Mouse (Mus musculus): ENCODE results near the gene Snx11. TPM values are rescaled to one million over a fixed set of nuclear protein-coding genes. Genes with fewer than 3 reads are reported as not detected.

Snx11 gene
- total RNA-seq, 2 experiments from 2014 or later, result 9.6 to 10.3 TPM

DNA sequence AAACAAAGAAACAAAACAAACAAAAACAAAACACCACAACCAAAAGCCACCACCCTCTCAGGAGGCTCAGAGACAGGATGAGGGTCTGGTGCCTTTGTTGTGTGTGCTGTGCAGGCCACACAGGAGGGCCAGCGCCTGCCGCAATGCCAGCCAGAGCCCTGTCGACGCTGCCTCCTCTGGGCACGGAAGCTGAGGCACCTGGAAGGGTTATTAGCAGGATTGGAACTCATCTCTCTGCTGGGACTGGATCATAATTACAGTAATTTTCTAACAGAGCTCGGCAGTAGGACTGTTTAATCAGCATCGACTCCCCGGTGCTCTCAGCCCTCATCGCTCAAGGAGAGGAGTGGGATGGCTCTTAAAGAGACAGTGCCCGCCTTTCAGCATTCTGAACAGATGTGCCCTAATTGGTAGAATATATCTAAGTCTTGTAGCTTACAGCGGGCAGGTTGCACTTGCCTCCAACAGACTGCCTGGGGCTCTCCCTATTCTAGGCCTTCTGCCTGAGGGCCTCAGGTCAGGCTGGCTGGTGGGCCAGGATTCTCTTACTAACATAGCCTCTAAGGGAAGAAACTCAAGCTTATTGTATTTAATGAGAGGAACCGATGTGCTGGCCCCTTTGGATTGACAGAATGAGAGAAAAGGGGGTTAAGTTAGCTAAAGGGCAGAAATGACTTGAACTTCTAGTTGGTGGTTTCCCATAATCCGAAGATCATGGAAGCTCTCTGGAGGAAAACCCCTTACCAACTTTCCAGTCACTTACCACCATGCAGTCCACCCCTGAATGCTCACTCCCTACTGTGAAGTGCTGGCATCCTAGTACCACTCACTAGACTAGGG, 12.6 kb downstream of the Snx11 start:
- DNase-seq (ENCODE audit: low spot score), result no peak

- peak; percentile 66 for DNase-seq (ENCODE audit: low spot score)
Observed at GRCm38 (mm10) chr11:96762742-96763470, 14.5 kb downstream of the Snx11 start.

- no peak for DNase-seq (ENCODE audit: low spot score)
Observed at GRCm38 (mm10) chr11:96761984-96762383, 15.4 kb downstream of the Snx11 start.

GRCm38 (mm10) chr11:96760042-96760441, 17.3 kb downstream of the Snx11 start:
- peak; percentile 75 for DNase-seq (ENCODE audit: low spot score)

- no peak for DNase-seq (ENCODE audit: low spot score)
Observed at GRCm38 (mm10) chr11:96758402-96758801, 19.0 kb downstream of the Snx11 start.

DNA sequence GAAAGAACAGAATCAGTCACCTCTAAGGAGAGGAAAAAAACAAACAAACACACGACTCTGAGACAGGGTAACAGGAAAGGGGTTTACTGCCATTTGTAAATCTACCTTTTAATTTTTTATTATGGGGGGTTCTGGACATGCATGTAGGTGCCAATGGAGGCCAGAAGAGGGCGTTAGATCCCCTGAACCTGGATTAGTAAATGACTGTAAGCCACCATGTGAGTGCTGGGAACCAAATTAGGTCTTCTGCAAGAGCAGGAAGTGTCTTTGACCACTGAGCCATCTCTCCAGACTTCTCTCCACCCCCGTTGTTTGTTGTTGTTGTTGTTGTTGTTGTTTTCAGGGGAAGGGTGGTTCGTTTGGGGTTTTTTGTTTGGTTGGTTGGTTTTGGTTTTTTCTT, 19.9 kb downstream of the Snx11 start:
- DNase-seq (ENCODE audit: low spot score), result no peak

- DNase-seq (ENCODE audit: low spot score), result no peak
Observed at GRCm38 (mm10) chr11:96755298-96755697, 22.1 kb downstream of the Snx11 start.

DNA sequence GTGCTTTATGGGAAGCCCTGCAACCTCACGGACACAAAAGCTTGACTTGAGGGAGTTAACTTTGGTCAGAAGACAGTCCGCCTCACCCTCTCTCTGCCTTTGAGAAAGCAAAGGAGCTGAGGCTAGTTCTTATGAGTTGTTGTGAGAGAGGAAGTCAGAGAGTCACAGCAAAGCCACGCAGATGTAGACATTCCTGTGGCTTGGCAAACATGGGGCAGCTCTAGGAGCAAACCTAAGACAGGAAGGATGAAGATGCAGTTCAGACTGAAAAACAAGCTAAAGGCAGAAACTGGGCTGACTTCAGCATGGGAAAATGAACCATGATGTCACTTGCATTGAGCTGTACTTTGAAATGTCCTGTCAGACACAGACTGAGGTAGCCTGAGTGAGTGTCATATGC, 29.8 kb downstream of the Snx11 start:
- no peak for DNase-seq (ENCODE audit: low spot score)

GRCm38 (mm10) chr11:96746648-96747047, 30.7 kb downstream of the Snx11 start:
- DNase-seq (ENCODE audit: low spot score), result no peak

GRCm38 (mm10) chr11:96743891-96744290, 33.5 kb downstream of the Snx11 start:
- DNase-seq (ENCODE audit: low spot score), result no peak

- no peak for DNase-seq (ENCODE audit: low spot score)
Observed at GRCm38 (mm10) chr11:96743000-96743399, 34.4 kb downstream of the Snx11 start.

DNA sequence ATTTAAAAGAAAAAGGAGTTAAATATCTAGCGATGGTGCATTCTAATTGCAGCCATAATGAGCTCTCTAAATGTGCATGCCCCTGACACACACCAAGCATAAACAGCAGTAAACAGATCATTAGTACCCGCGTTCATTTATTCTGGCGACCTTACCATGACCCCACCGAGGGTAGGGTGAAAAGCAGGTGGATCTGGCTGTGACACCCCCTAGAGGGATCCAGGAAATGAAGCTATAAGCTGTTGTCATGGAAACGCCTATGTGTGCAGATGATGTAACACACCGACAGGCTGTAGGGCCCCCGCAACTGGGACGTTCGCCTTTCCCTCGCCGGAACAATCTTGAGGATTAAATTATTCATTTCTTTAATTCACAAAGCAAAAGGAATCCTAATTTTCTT, 35.4 kb downstream of the Snx11 start:
- DNase-seq (ENCODE audit: low spot score), result no peak

DNA sequence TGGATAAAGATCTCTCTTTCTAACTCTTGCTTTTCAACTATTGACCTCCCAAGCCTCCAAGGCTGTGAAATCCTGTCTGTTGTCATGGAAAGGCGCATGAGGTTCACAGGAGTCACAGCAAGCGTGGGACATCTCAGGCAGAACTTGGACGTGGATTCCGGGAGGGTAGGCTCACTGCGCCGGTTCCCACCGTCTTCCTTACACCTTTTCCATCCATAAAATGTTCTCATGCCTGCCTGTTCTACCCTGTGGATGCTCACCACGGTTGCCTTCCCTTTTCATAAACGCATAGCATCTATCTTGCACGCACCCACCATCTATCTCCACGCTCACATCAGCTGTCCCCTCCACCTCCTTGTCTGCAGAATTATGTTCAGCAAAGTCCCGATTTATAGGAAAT, 36.6 kb downstream of the Snx11 start:
- DNase-seq (ENCODE audit: low spot score), result no peak

- no peak for DNase-seq (ENCODE audit: low spot score)
Observed at GRCm38 (mm10) chr11:96737673-96738471, 39.5 kb downstream of the Snx11 start.

DNA sequence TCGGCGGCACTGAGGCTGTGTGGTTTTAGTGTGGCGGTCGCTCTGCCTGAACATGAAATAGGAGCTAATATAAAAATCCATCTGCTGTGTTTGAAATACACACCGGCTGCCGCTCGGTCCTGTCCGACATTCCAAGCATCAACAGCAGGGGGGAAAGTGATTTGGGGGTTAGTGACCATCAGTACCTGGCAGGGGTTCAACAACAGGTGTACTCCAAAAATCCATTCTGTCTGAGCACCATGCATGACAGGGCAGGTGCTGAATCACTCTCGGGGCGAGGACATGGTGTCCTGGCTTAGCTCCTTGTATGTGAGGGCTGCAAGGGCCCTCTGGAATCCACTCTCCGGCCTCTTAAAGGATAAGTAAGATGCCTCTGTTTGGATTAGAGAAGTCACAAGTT, 41.0 kb downstream of the Snx11 start:
- no peak for DNase-seq (ENCODE audit: low spot score)

- DNase-seq (ENCODE audit: low spot score), result peak; percentile 9
Observed at GRCm38 (mm10) chr11:96735908-96736307, 41.5 kb downstream of the Snx11 start.

- DNase-seq (ENCODE audit: low spot score), result no peak
Observed at GRCm38 (mm10) chr11:96732657-96733056, 44.7 kb downstream of the Snx11 start.

GRCm38 (mm10) chr11:96730327-96730726, 47.0 kb downstream of the Snx11 start:
- no peak for DNase-seq (ENCODE audit: low spot score)

DNA sequence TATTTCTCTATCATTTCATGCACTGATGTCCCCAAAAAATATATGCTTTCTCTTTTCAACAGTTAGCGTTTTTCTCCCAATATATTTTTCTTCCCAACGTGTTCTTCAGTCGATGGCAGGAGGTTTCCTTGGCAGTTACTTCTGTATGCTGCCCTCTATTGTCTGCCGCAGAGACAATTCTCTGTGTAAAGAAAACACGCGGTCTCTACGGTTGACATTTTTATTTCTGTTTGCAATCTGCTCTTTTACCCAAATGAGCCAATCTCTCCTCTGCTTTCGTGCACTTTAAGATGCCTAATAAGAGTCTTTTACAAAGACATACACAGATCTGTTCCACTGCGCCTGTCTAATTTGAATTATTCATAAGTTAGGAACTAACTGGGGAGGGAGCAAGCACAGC, 47.9 kb downstream of the Snx11 start:
- no peak for DNase-seq (ENCODE audit: low spot score)

GRCm38 (mm10) chr11:96728577-96728976, 48.8 kb downstream of the Snx11 start:
- no peak for DNase-seq (ENCODE audit: low spot score)

DNA sequence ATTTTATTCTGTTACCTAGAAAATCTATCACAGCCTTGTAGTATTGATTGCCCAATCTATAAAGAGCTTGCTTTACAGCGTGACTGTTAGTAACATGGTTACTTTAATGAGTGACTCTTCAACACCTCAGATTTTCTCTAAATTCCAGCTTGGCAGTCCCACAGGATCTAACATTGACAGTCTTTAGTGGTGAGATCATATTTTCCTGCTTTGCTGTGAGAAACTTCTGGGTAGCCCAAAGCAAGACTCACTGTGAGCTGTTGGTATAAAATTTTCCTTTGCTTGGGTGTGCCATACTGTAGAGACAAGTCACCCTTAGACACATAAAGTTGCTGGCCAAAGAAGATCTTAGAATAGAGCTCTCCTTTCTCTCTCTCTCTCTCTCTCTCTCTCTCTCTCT, 51.5 kb downstream of the Snx11 start:
- no peak for DNase-seq (ENCODE audit: low spot score)

- DNase-seq (ENCODE audit: low spot score), result no peak
Observed at GRCm38 (mm10) chr11:96718609-96719008, 58.8 kb downstream of the Snx11 start.

All from gastrocnemius, adult 18-20 months (tissue).